Mouse (Mus musculus) stomach, postnatal 0 days (tissue): ENCODE data around the gene Gm45140. TPM values are rescaled to one million over a fixed set of nuclear protein-coding genes. Genes with fewer than 3 reads are reported as not detected.

Experiments used
- ATAC-seq: fragments of 200-750 bp; cut with Nextera tagmentation; 2 replicates; pipeline ENCODE4 v1.8.0; 2017; ENCODE audit not compliant: low FRiP score, low TSS enrichment
- DNase-seq: peaks from one replicate; pipeline ENCODE4 v3.0.0-alpha.2; 2016; ENCODE audit warnings: low spot score
- H3K27ac ChIP-seq: fragments of 300-500 bp; sonication (generic); replicated peaks from 2 replicates; pipeline ENCODE4 v1.5.1; 2014; ENCODE audit warnings: mild to moderate bottlenecking, control low read depth
- H3K27me3 ChIP-seq: fragments of 300-500 bp; sonication (generic); 2 replicates; pipeline ENCODE4 v1.6.1; 2014; ENCODE audit warnings: low read length; ENCODE audit not compliant: control insufficient read depth, insufficient read depth
- H3K36me3 ChIP-seq: fragments of 300-500 bp; sonication (generic); 2 replicates; pipeline ENCODE4 v1.6.1; 2014; ENCODE audit warnings: low read length, mixed read lengths; ENCODE audit not compliant: control insufficient read depth, insufficient read depth
- H3K4me1 ChIP-seq: fragments of 300-500 bp; sonication (generic); replicated peaks from 2 replicates; pipeline ENCODE4 v1.6.1; 2014; ENCODE audit warnings: antibody characterized with exemption; ENCODE audit not compliant: control insufficient read depth, insufficient read depth
- H3K4me2 ChIP-seq: fragments of 300-500 bp; sonication (generic); replicated peaks from 2 replicates; pipeline ENCODE4 v1.6.1; 2014; ENCODE audit warnings: low read depth, mild to moderate bottlenecking, control low read depth, moderate library complexity
- H3K4me3 ChIP-seq: fragments of 300-500 bp; sonication (generic); 2 replicates; pipeline ENCODE4 v1.5.1; 2014; ENCODE audit warnings: low read depth, low read length, control low read depth
- H3K9ac ChIP-seq: fragments of 300-500 bp; sonication (generic); 2 replicates; pipeline ENCODE4 v1.6.1; 2014; ENCODE audit warnings: mild to moderate bottlenecking, low read length, control low read depth, mixed read lengths
- H3K9me3 ChIP-seq: fragments of 300-500 bp; sonication (generic); 2 replicates; pipeline ENCODE4 v1.6.1; 2016; ENCODE audit warnings: low read length; ENCODE audit not compliant: control insufficient read depth
- CTCF ChIP-seq: IDR thresholded peaks from 2 replicates; pipeline ENCODE4 v1.5.1; 2016; ENCODE audit warnings: antibody characterized with exemption, low read depth, mild to moderate bottlenecking, moderate library complexity
- EP300 ChIP-seq: optimal IDR thresholded peaks from 2 replicates; pipeline ENCODE3; 2016; ENCODE audit warnings: antibody characterized with exemption
- WGBS: fragments of 180-500 bp; shearing (Covaris S2); extraction: QIAGEN DNeasy Blood & Tissue Kit; methylation state at CpG from one replicate; pipeline ENCODE4 v1.1.7; 2014; 5-methylcytosine and 5-hydroxymethylcytosine counted together
- polyA plus RNA-seq: library from polyadenylated mRNA; unstranded; fragments of >200 nt; fragmentation: Nextera tagmentation; extraction: Ambion mirVana; gene quantifications from 2 replicates; pipeline ENCODE4 v1.2.1, GENCODE M21; 2015

Gm45140 gene
- polyA plus RNA-seq, 1 experiment from 2014 or later, result 1.9 TPM

DNA sequence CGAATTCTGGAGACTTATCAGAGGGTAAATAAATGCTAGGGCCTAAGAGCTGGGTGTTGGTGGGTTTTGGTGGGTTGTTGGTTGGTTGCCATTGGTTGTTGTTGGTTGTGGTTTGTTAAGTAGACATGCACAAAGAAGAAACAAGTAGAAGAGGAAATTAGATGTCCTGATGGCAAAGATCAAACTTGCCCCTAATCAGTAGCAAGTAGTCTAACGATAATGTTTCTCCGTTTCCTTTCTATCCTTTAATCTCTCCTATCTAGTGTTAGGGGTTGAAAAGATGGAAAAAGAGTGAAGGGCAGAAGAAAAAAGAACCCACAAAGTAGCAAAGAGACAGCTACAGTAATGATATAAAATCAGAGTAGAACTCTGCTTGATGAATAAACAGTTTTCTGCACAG is 91.0 kb downstream of the Gm45140 start:
- Histone ChIP-seq H3K9ac (no peak overlapping the region), H3K36me3 (no peaks in the 10 kb centered on the region), H3K4me1 (no peaks in the 10 kb centered on the region), H3K9me3 (no peaks in the 10 kb centered on the region), H3K27me3 (no peaks in the 10 kb centered on the region), H3K4me3 (no peak overlapping the region), H3K27ac (no peak overlapping the region), H3K4me2 (no peak overlapping the region)
- no peak for ATAC-seq
- 80% methylated on average over 3 of the region's 3 CpGs for WGBS
- no peak for DNase-seq
- TF ChIP-seq CTCF, result no peak
- no peak for TF ChIP-seq EP300

DNA sequence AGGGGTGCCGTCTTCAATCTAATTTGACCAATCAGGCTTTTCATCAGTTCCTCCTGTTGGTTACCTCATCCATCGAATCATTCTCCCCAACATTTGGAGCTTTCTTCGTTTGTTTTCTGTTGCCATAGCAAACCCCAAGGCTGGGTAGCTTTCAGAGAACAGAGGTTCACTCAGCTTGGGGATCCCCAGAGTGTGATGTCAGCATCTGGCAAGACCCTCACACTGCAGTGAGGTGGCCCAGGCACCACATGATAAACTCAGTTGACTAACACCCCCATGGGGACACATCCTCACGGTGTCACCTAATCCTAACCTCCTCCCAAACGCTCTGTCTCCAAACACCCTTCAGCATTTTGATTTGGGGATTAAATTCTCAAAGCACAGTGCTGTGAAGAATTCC is 92.3 kb downstream of the Gm45140 start:
- 73% methylated on average over 5 of the region's 5 CpGs for WGBS
- ATAC-seq, result no peak
- no peak for DNase-seq
- Histone ChIP-seq H3K4me1 (no peaks in the 10 kb centered on the region), H3K4me3 (no peak overlapping the region), H3K27me3 (no peaks in the 10 kb centered on the region), H3K9ac (no peak overlapping the region), H3K9me3 (no peaks in the 10 kb centered on the region), H3K4me2 (no peak overlapping the region), H3K27ac (no peak overlapping the region), H3K36me3 (no peaks in the 10 kb centered on the region)
- TF ChIP-seq CTCF (no peak), EP300 (no peak)

DNA sequence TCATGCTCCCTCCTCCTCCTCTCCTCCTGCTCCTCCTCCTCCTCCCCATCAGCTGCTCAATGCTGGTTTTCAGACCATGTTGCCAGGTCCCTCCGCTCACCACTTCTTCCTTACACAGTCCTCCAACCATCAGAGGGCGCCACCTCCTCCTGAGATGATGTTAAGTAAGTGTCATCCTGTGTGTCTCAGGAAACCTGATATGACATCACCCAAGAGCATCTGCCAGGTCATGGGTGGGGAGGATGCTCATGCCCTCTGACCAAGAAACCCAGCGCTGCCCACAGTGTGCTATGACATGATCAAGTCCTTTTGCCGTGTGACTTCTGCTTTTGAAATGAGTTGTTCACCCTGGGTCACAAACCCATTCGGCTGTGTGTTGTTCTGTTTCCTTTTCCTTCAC is 92.8 kb downstream of the Gm45140 start:
- WGBS, result 78% methylated on average over 5 of the region's 5 CpGs
- Histone ChIP-seq H3K36me3 (no peaks in the 10 kb centered on the region), H3K9ac (no peak overlapping the region), H3K9me3 (no peaks in the 10 kb centered on the region), H3K27me3 (no peaks in the 10 kb centered on the region), H3K4me3 (no peak overlapping the region), H3K4me1 (no peaks in the 10 kb centered on the region), H3K27ac (peak overlapping the region; percentile 49; the same call in 1 of the 2 replicates), H3K4me2 (no peak overlapping the region)
- no peak for ATAC-seq
- DNase-seq, result no peak
- TF ChIP-seq CTCF, result peak; percentile 56
- TF ChIP-seq EP300, result no peak

DNA sequence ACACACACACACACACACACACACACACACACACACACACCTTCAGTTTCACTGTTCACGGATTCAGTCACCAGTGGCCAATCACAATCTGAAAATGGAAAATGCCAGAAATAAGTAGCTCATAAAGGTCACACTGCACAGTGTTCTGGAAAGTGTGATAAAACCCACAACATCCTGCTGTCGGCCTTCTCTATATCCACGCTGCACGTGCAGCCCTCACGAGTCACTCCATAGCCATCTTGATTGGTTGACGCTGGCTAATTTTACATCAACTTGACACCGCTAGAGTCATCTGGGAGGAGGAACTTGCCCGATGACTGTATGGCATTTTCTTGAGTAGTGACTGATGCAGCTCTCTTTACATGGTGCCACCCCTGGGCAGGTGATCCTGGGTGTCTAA is 93.6 kb downstream of the Gm45140 start:
- 78% methylated on average over 8 of the region's 8 CpGs for WGBS
- Histone ChIP-seq H3K36me3 (no peaks in the 10 kb centered on the region), H3K27ac (no peak overlapping the region), H3K9ac (no peak overlapping the region), H3K27me3 (no peaks in the 10 kb centered on the region), H3K4me1 (no peaks in the 10 kb centered on the region), H3K4me2 (no peak overlapping the region), H3K4me3 (no peak overlapping the region), H3K9me3 (no peaks in the 10 kb centered on the region)
- TF ChIP-seq EP300 (no peak), CTCF (no peak)
- ATAC-seq (no peak), DNase-seq (no peak)

DNA sequence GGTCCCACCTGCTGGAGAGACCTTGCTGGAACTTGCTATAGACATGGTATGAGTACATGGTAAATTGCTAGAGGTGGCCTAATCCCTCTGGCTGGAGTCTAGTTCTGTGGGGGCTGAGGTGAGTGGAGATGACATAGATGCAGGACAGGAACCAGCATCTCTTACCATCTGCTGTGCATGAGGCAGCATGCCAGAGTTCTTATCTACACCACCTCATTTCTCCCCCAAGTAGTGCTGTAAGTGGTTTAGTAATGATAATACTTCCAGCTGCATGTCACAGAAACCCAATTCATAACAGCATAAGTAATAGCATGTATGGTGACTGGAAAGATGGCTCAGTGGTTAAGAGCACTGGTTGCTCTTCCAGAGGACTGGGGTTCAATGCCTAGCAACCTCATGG is 95.1 kb downstream of the Gm45140 start:
- Histone ChIP-seq H3K27me3 (no peaks in the 10 kb centered on the region), H3K36me3 (no peaks in the 10 kb centered on the region), H3K4me3 (no peak overlapping the region), H3K9me3 (no peaks in the 10 kb centered on the region), H3K27ac (no peak overlapping the region), H3K4me1 (no peaks in the 10 kb centered on the region), H3K9ac (no peak overlapping the region), H3K4me2 (no peak overlapping the region)
- TF ChIP-seq EP300 (no peak), CTCF (no peak)
- ATAC-seq (no peak), DNase-seq (no peak)

DNA sequence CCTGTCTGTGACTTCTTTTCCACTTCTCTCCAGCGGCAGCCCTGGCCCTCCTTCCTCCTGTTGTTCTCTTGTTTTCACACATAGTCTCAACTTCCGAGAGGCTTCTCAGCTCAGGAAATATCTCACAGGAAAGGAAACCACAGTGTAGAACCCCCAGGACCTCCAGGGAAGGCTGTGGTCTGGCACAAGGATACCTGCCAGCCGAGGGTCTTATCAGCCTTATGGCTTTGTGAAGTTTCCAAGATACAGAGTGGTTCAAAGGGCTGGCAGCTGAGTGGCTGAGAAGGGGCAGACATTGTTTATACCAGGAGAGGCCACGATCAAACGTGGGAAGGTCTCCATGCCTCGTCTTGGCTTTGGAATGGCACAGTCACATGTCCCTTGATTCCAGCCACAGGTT is 95.7 kb downstream of the Gm45140 start:
- no peak for ATAC-seq
- 42% methylated on average over 6 of the region's 6 CpGs for WGBS
- Histone ChIP-seq H3K9ac (no peak overlapping the region), H3K4me3 (no peak overlapping the region), H3K27me3 (no peaks in the 10 kb centered on the region), H3K36me3 (no peaks in the 10 kb centered on the region), H3K27ac (no peak overlapping the region), H3K4me2 (no peak overlapping the region), H3K9me3 (no peaks in the 10 kb centered on the region), H3K4me1 (no peaks in the 10 kb centered on the region)
- DNase-seq, result no peak
- TF ChIP-seq CTCF, result no peak
- TF ChIP-seq EP300, result no peak

Other genes starting within 250 kb of the Gm45140 start
- gene Prokr1, start 245.1 kb downstream of the Gm45140 start, polyA plus RNA-seq, result 0.92 and 1.1 TPM in 2 replicates
- 8.4 and 9.8 TPM in 2 replicates for gene Aplf, start 163.6 kb downstream of the Gm45140 start, polyA plus RNA-seq
- gene Efcc1, start 104.9 kb downstream of the Gm45140 start, polyA plus RNA-seq, result 1.1 and 1.4 TPM in 2 replicates
- gene Gp9, start 57.7 kb downstream of the Gm45140 start, polyA plus RNA-seq, result 0.38 and 0.40 TPM in 2 replicates
- gene Rab43, start 23.6 kb downstream of the Gm45140 start, polyA plus RNA-seq, result 12.6 and 13.4 TPM in 2 replicates
- 24.6 and 27.5 TPM in 2 replicates for gene Isy1, start 3.0 kb upstream of the Gm45140 start, polyA plus RNA-seq
- gene Cnbp, start 15.3 kb upstream of the Gm45140 start, polyA plus RNA-seq, result 740 and 754 TPM in 2 replicates
- 72.5 and 75.6 TPM in 2 replicates for gene Copg1, start 52.0 kb upstream of the Gm45140 start, polyA plus RNA-seq
- gene Hmces, start 78.1 kb upstream of the Gm45140 start, polyA plus RNA-seq, result 21.3 and 21.4 TPM in 2 replicates
- 17.3 and 20.0 TPM in 2 replicates for gene H1fx, start 145.8 kb upstream of the Gm45140 start, polyA plus RNA-seq
- 179 and 198 TPM in 2 replicates for gene Rab7, start 209.5 kb upstream of the Gm45140 start, polyA plus RNA-seq
- gene Rpn1, start 248.7 kb upstream of the Gm45140 start, polyA plus RNA-seq, result 265 and 266 TPM in 2 replicates